Mouse (Mus musculus) left cerebral cortex, postnatal 25 days (tissue): ENCODE measurements around the gene Wdr78. TPM values are rescaled to one million over a fixed set of nuclear protein-coding genes. Genes with fewer than 3 reads are reported as not detected.

Experiments used
- DNase-seq, 2 experiments: peaks; one replicate each; pipeline ENCODE4 v3.0.0; 2022; ENCODE audit warnings: low spot score in 2 of 2, mixed read lengths in 1 of 2
- intact Hi-C: fragments of 180-260 bp; cut with DNase I; formaldehyde crosslinking; loops from one replicate; pipeline ENCODE4 v1.15.1; 2025
- total RNA-seq, 2 experiments: library from RNA; stranded (reverse); gene quantifications; 2 replicates each; pipeline ENCODE4 v1.2.3; 2021

Gene Wdr78
- total RNA-seq, 2 experiments from 2014 or later, result 13.0 to 16.5 TPM

GRCm38 (mm10) chr4:103064976-103065375 is 49.4 kb downstream of the Wdr78 start:
- intact Hi-C loops, result no loop called here

GRCm38 (mm10) chr4:103064421-103064820 is 49.9 kb downstream of the Wdr78 start:
- DNase-seq, result no peak
- intact Hi-C loops, result no loop called here

More at GRCm38 (mm10) chr4:103064976-103065375, 49.4 kb downstream of the Wdr78 start:
- no peak for DNase-seq

GRCm38 (mm10) chr4:103056909-103057308 is 57.4 kb downstream of the Wdr78 start:
- DNase-seq, result peak in 1 of 2 experiments; percentile 66
- intact Hi-C loops, result no loop called here

- no peak for DNase-seq
Observed at GRCm38 (mm10) chr4:103048046-103048445, 66.3 kb downstream of the Wdr78 start.

GRCm38 (mm10) chr4:103042997-103043396 is 71.4 kb downstream of the Wdr78 start:
- intact Hi-C loops, result no loop called here
- no peak for DNase-seq

More at GRCm38 (mm10) chr4:103048046-103048445, 66.3 kb downstream of the Wdr78 start:
- intact Hi-C loops, result no loop called here

GRCm38 (mm10) chr4:103039838-103040191 is 74.5 kb downstream of the Wdr78 start:
- intact Hi-C loops, result no loop called here
- no peak for DNase-seq

GRCm38 (mm10) chr4:103039103-103039837 is 75.1 kb downstream of the Wdr78 start:
- DNase-seq, result no peak
- intact Hi-C loops, result no loop called here

GRCm38 (mm10) chr4:103028177-103029088 is 85.9 kb downstream of the Wdr78 start:
- intact Hi-C loops, result no loop called here
- DNase-seq, result no peak

- intact Hi-C loops, result no loop called here
- DNase-seq, result no peak
Observed at GRCm38 (mm10) chr4:103027745-103028144, 86.6 kb downstream of the Wdr78 start.

GRCm38 (mm10) chr4:103026621-103027020 is 87.7 kb downstream of the Wdr78 start, which contains the start of gene Insl5:
Gene Insl5 (minus strand): TSS chr4:103026842.
- no peak for DNase-seq
- intact Hi-C loops, result no loop called here

GRCm38 (mm10) chr4:103013490-103013889 is 100.9 kb downstream of the Wdr78 start:
- intact Hi-C loops, result no loop called here
- peak in 1 of 2 experiments; percentile 27 for DNase-seq

- intact Hi-C loops, result no loop called here
- DNase-seq, result peak; percentile 27 to 40
Observed at GRCm38 (mm10) chr4:103011823-103012222, 102.5 kb downstream of the Wdr78 start.

GRCm38 (mm10) chr4:103010734-103011133 is 103.6 kb downstream of the Wdr78 start:
- intact Hi-C loops, result no loop called here
- DNase-seq, result no peak

GRCm38 (mm10) chr4:103006943-103007418 is 107.4 kb downstream of the Wdr78 start:
- DNase-seq, result no peak
- intact Hi-C loops, result no loop called here

- DNase-seq, result no peak
- intact Hi-C loops, result no loop called here
Observed at GRCm38 (mm10) chr4:103006266-103006665, 108.1 kb downstream of the Wdr78 start.

- peak in 1 of 2 experiments; percentile 19 for DNase-seq
- intact Hi-C loops, result no loop called here
Observed at GRCm38 (mm10) chr4:103005190-103005945, 109.0 kb downstream of the Wdr78 start.

GRCm38 (mm10) chr4:103004681-103005080 is 109.7 kb downstream of the Wdr78 start:
- intact Hi-C loops, result no loop called here
- no peak for DNase-seq

GRCm38 (mm10) chr4:102991685-102992084 is 122.7 kb downstream of the Wdr78 start:
- intact Hi-C loops, result no loop called here
- no peak for DNase-seq

- no peak for DNase-seq
- intact Hi-C loops, result no loop called here
Observed at GRCm38 (mm10) chr4:102990595-102991340, 123.6 kb downstream of the Wdr78 start.
